24 mouse cellular contexts compared by ENCODE assay signal in the genomic region with DNA sequence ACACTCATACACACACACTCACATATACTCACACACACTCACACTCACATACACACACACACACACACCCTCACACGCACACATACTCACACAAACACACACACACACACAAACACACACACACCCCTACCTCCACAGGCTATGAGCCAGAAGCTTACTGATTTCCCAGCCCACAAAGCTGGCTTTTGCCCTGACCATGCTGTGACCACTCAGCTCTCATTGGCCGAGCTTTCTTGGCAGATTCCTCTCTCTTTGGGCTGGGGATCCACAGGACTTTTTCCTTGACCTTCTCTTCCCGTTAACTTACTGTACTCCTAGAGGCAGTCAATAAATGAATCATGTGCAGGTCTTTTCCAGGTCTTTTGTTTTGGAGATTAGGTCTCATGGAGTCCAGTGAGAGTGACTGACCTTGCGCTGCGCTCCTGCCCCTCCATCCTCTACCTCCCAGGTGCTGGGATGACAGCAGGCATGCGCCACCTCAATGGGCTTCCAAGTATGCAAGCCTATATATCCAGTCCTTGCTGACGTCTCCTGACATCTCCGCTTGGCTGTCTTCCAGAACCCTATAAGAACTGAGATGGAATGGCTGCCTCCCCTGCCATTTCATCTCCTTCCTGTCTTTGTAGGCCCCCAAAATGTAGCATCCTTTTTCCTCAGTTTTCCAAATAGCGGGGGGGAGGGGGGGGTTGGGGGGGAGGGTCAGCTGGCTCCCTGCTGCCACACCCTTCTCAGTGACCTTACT. TPM values are rescaled to one million over a fixed set of nuclear protein-coding genes. Genes with fewer than 3 reads are reported as not detected.
DNase-seq lines count a peak whose midpoint lies in the region; ATAC-seq lines count a peak whose summit lies in the region.
"Had no signal": no experiment of that assay in that cellular context is flagged by ENCODE, and none has a peak within 500 bp of the region (broad histone marks: within the 10 kb centered on the region; RNA-seq: fewer than 3 reads in every experiment).

No protein-coding gene starts in this region.

- H3K9ac ChIP-seq in kidney, embryonic 16.5 days (replicated peaks; ENCODE audit: low read length) = no peak overlapping the region
- H3K9ac ChIP-seq: hindbrain, embryonic 14.5 days; intestine, embryonic 15.5 days; limb, embryonic 12.5 days; liver, embryonic 15.5 days had no signal

- H3K9me3 ChIP-seq in kidney, embryonic 16.5 days (ENCODE audit: low read length) = no peaks in the 10 kb centered on the region
- H3K9me3 ChIP-seq: forebrain, embryonic 10.5 days; heart, embryonic 10.5 days; intestine, embryonic 15.5 days; limb, embryonic 12.5 days; liver, embryonic 15.5 days; megakaryocyte, embryonic 14.5 days had no signal

- no peak overlapping the region for H3K4me2 ChIP-seq in kidney, embryonic 16.5 days (replicated peaks; ENCODE audit: low read depth, low read length)
- H3K4me2 ChIP-seq: hindbrain, embryonic 14.5 days; intestine, embryonic 15.5 days; limb, embryonic 12.5 days; liver, embryonic 15.5 days had no signal

- no peak overlapping the region for H3K27ac ChIP-seq in kidney, embryonic 16.5 days (ENCODE audit: low read length)
- H3K27ac ChIP-seq: forebrain, embryonic 10.5 days; heart, embryonic 10.5 days; hindbrain, embryonic 14.5 days; intestine, embryonic 15.5 days; left cerebral cortex, adult 2 months; limb, embryonic 12.5 days; liver, embryonic 15.5 days; stomach, postnatal 0 days had no signal

- WGBS in kidney, embryonic 16.5 days = 71% methylated on average over 9 of the region's 9 CpGs

- H3K27me3 ChIP-seq in kidney, embryonic 16.5 days (ENCODE audit: insufficient read depth, low read length) = peaks cover 8% of the 10 kb centered on the region; the same call in 1 of the 2 replicates

- peak; percentile 77 to 84 for DNase-seq in cerebellum, postnatal 10 days
- DNase-seq in cerebellum, adult 11 months = no peak
- DNase-seq in kidney, adult 8-10 months = peak; percentile 73 to 77
- DNase-seq in adrenal gland, postnatal 25 days = peak; percentile 29
- peak; percentile 72 to 80 for DNase-seq in kidney, postnatal 36 days
- DNase-seq in retina, embryonic 14.5 days (ENCODE audit: low spot score) = no peak
- DNase-seq in right cerebral cortex, postnatal 10 days (ENCODE audit: low spot score in 2 of 2) = no peak
- DNase-seq: cerebellum, adult 11-12 months; heart, postnatal 14 days; lung, postnatal 10 days; thymus, postnatal 14 days had no signal

- no peak for ATAC-seq in kidney, embryonic 16.5 days (ENCODE audit: low FRiP score, low TSS enrichment)
- ATAC-seq: intestine, embryonic 15.5 days had no signal

- H3K4me1 ChIP-seq in kidney, embryonic 16.5 days (ENCODE audit: insufficient read depth, low read length) = peaks cover 5% of the 10 kb centered on the region; the same call in 1 of the 2 replicates
- H3K4me1 ChIP-seq: liver, embryonic 15.5 days had no signal

- H3K36me3 ChIP-seq in kidney, embryonic 16.5 days (ENCODE audit: insufficient read depth, low read length) = no peaks in the 10 kb centered on the region
- H3K36me3 ChIP-seq: heart, embryonic 10.5 days; intestine, embryonic 15.5 days; limb, embryonic 12.5 days; liver, embryonic 15.5 days had no signal

- no peak overlapping the region for H3K4me3 ChIP-seq in kidney, embryonic 16.5 days (ENCODE audit: low read length)
- H3K4me3 ChIP-seq: forebrain, embryonic 10.5 days; heart, embryonic 10.5 days; intestine, embryonic 15.5 days; left cerebral cortex, adult 2 months; limb, embryonic 12.5 days; liver, embryonic 15.5 days; megakaryocyte, embryonic 14.5 days had no signal

RNA-seq across cellular contexts. Expression of gene Emx1, which starts 22.2 kb away (rescaled TPM):
- 17.9 and 19.7 TPM in 2 replicates for polyA plus RNA-seq in kidney, embryonic 16.5 days (2015; fragmentation: Nextera tagmentation; extraction: Ambion mirVana)
- total RNA-seq in adrenal gland, postnatal 25 days (2021) = not detected in 2 replicates
- total RNA-seq: CH12.LX; gastrocnemius, postnatal 4 days; heart, postnatal 14 days had no signal
- polyA plus RNA-seq: hindbrain, embryonic 14.5 days; intestine, embryonic 15.5 days; liver, embryonic 15.5 days; spleen, adult 2 months; stomach, postnatal 0 days had no signal

Comparison
In these comparisons a context has a peak if more than half of its experiments do, and no peak if none do; other contexts are left out.
1. DNase-seq: peak in cerebellum, postnatal 10 days (2 of 2), kidney, adult 8-10 months (2 of 2), adrenal gland, postnatal 25 days (single experiment) and kidney, postnatal 36 days (2 of 2); none in cerebellum, adult 11 months (single experiment), retina, embryonic 14.5 days (single experiment) and right cerebral cortex, postnatal 10 days (0 of 2).